In the genomic region with DNA sequence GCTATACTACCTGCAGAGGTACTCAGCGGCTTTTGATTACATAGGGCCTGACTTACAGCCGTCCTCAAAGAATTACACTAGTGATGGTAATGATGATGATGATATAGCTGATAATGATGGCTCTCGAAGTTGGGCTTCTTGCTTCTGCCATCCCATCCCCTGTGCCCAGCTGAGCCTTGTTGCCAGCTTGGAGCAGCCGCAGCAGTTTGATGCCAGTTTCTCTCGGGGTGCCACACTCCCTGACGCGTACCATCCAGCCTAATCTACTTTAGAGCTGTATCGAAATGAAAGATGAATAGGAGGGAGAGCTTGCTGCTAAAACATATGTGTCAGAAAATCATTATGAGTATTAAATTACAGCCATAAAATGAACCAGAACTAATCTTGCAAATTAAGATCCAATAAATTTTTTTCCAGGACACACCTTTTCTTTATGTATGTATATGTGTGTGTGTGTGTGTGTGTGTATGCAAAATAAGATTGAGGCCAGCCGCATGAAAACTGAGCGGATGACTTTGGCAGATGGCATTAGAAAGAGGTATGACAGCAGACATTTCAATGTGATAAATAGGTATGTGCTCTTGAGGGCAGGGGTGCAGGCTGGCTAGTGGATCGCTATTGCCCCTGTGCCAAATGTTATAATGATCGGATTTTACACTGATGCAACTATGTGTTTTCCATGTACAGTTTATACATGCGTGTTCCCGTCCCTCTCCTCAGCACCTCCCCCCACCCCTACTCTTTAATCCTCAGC, we compare ENCODE assay signal across 10 mouse cellular contexts.
DNase-seq lines count a peak whose midpoint lies in the region; ATAC-seq and TF ChIP-seq lines count a peak whose summit lies in the region.
"Had no signal": no experiment of that assay in that cellular context is flagged by ENCODE, and none has a peak within 500 bp of the region (broad histone marks: within the 10 kb centered on the region; RNA-seq: fewer than 3 reads in every experiment).

No protein-coding gene starts in this region.

- no peak for ATAC-seq in kidney, postnatal 0 days (replicated peaks; ENCODE audit: low FRiP score, low read depth)
- no peak for ATAC-seq in forebrain, embryonic 16.5 days
- ATAC-seq in midbrain, embryonic 14.5 days (ENCODE audit: low FRiP score, low TSS enrichment) = no peak

- H3K4me1 ChIP-seq in kidney, postnatal 0 days (replicated peaks; ENCODE audit: insufficient read depth, low read length) = 0 out of 2 replicates have a peak, but pooled peaks cover 9% of the 10 kb centered on the region
- H3K4me1 ChIP-seq in forebrain, embryonic 10.5 days = peaks cover 70% of the 10 kb centered on the region
- H3K4me1 ChIP-seq in forebrain, embryonic 16.5 days (replicated peaks; ENCODE audit: control insufficient read depth, insufficient read depth, low read length) = peaks cover 40% of the 10 kb centered on the region
- H3K4me1 ChIP-seq in midbrain, embryonic 14.5 days (ENCODE audit: control insufficient read depth, insufficient read depth, low read length) = peaks cover 30% of the 10 kb centered on the region

- no peaks in the 10 kb centered on the region for H3K36me3 ChIP-seq in kidney, postnatal 0 days (ENCODE audit: insufficient read depth, low read length)
- H3K36me3 ChIP-seq in forebrain, embryonic 10.5 days (replicated peaks) = no peaks in the 10 kb centered on the region
- no peaks in the 10 kb centered on the region for H3K36me3 ChIP-seq in forebrain, embryonic 16.5 days (ENCODE audit: control insufficient read depth, insufficient read depth)
- no peaks in the 10 kb centered on the region for H3K36me3 ChIP-seq in midbrain, embryonic 14.5 days (ENCODE audit: control insufficient read depth, insufficient read depth, low read length)

- no peaks in the 10 kb centered on the region for H3K9me3 ChIP-seq in kidney, postnatal 0 days (replicated peaks; ENCODE audit: low read length)
- H3K9me3 ChIP-seq in forebrain, embryonic 10.5 days = peaks cover 15% of the 10 kb centered on the region
- H3K9me3 ChIP-seq in forebrain, embryonic 16.5 days (ENCODE audit: control insufficient read depth, low read length) = no peaks in the 10 kb centered on the region
- H3K9me3 ChIP-seq in midbrain, embryonic 14.5 days (ENCODE audit: control insufficient read depth, low read length) = no peaks in the 10 kb centered on the region; the same call in 1 of the 2 replicates

- no peak overlapping the region for H3K9ac ChIP-seq in kidney, postnatal 0 days (ENCODE audit: low read depth, low read length)
- no peak overlapping the region for H3K9ac ChIP-seq in forebrain, embryonic 16.5 days (replicated peaks; ENCODE audit: low read depth, low read length)
- H3K9ac ChIP-seq in midbrain, embryonic 14.5 days (replicated peaks; ENCODE audit: low read length) = no peak overlapping the region
- H3K9ac ChIP-seq: liver, embryonic 14.5 days had no signal

- peak overlapping the region; percentile 43 for H3K4me2 ChIP-seq in kidney, postnatal 0 days (ENCODE audit: low read length)
- H3K4me2 ChIP-seq in forebrain, embryonic 16.5 days (ENCODE audit: low read length) = peak overlapping the region; percentile 38
- no peak overlapping the region; the same call in 1 of the 2 replicates for H3K4me2 ChIP-seq in midbrain, embryonic 14.5 days (ENCODE audit: low read length)

- H3K27ac ChIP-seq in kidney, postnatal 0 days = no peak overlapping the region
- H3K27ac ChIP-seq in forebrain, embryonic 10.5 days = peak overlapping the region; percentile 73
- H3K27ac ChIP-seq in forebrain, embryonic 16.5 days (ENCODE audit: low read length) = no peak overlapping the region
- H3K27ac ChIP-seq in midbrain, embryonic 14.5 days (replicated peaks; ENCODE audit: low read depth, low read length) = no peak overlapping the region
- H3K27ac ChIP-seq: liver, embryonic 14.5 days had no signal

- 80% methylated on average over 14 of the region's 14 CpGs for WGBS in kidney, postnatal 0 days
- 72% methylated on average over 14 of the region's 14 CpGs for WGBS in forebrain, embryonic 10.5 days
- WGBS in forebrain, embryonic 16.5 days = 36% methylated on average over 14 of the region's 14 CpGs
- 53% methylated on average over 14 of the region's 14 CpGs for WGBS in midbrain, embryonic 14.5 days

- H3K27me3 ChIP-seq in kidney, postnatal 0 days (ENCODE audit: insufficient read depth, low read length) = no peaks in the 10 kb centered on the region
- peaks cover 41% of the 10 kb centered on the region for H3K27me3 ChIP-seq in forebrain, embryonic 10.5 days (ENCODE audit: poor library complexity, severe bottlenecking)
- H3K27me3 ChIP-seq in forebrain, embryonic 16.5 days (replicated peaks; ENCODE audit: control insufficient read depth, insufficient read depth, low read length) = no peaks in the 10 kb centered on the region
- 0 out of 2 replicates have a peak, but pooled peaks cover 3% of the 10 kb centered on the region for H3K27me3 ChIP-seq in midbrain, embryonic 14.5 days (ENCODE audit: control insufficient read depth, insufficient read depth, low read length)

- no peak overlapping the region for H3K4me3 ChIP-seq in kidney, postnatal 0 days (replicated peaks; ENCODE audit: low read depth, low read length)
- peak overlapping the region; percentile 6; the same call in 1 of the 2 replicates for H3K4me3 ChIP-seq in forebrain, embryonic 10.5 days
- H3K4me3 ChIP-seq in forebrain, embryonic 16.5 days (replicated peaks; ENCODE audit: low read length) = no peak overlapping the region
- no peak overlapping the region for H3K4me3 ChIP-seq in midbrain, embryonic 14.5 days (replicated peaks; ENCODE audit: low read depth, low read length)

- no peak for TF ChIP-seq CTCF in kidney, postnatal 0 days (IDR thresholded peaks at IDR 0.05; ENCODE audit: low read depth)

- DNase-seq in kidney, postnatal 0 days (ENCODE audit: low spot score) = no peak
- DNase-seq in kidney, adult 8-10 months = no peak
- no peak for DNase-seq in forebrain, embryonic 10.5 days (ENCODE audit: extremely low spot score, low spot score)
- DNase-seq in midbrain, embryonic 14.5 days = peak; percentile 20
- no peak for DNase-seq in gastrocnemius, postnatal 25 days
- no peak for DNase-seq in embryo, embryonic 9.5 days (ENCODE audit: extremely low spot score)
- DNase-seq: cerebellum, adult 2 months; right cerebral cortex, postnatal 25 days had no signal
